Mouse (Mus musculus) G1E-ER4 (cell line): ENCODE results near the gene Ifitm10. TPM values are rescaled to one million over a fixed set of nuclear protein-coding genes. Genes with fewer than 3 reads are reported as not detected.

ENCODE experiments used
- GATA1 ChIP-seq: IDR thresholded peaks from one replicate; pipeline ENCODE4 v1.8.0; 2012; ENCODE audit warnings: low read length, inconsistent platforms
- polyA plus RNA-seq: library from polyadenylated mRNA; stranded (reverse); fragments of >175 nt; gene quantifications from 2 replicates; pipeline ENCODE4 v1.2.3, GENCODE M21; 2012

Ifitm10 gene
- polyA plus RNA-seq, 1 experiment: 0.06 TPM

- peak; percentile 73 for TF ChIP-seq GATA1
Observed at GRCm38 (mm10) chr7:142377233-142377925, 3.8 kb upstream of the Ifitm10 start.

DNA sequence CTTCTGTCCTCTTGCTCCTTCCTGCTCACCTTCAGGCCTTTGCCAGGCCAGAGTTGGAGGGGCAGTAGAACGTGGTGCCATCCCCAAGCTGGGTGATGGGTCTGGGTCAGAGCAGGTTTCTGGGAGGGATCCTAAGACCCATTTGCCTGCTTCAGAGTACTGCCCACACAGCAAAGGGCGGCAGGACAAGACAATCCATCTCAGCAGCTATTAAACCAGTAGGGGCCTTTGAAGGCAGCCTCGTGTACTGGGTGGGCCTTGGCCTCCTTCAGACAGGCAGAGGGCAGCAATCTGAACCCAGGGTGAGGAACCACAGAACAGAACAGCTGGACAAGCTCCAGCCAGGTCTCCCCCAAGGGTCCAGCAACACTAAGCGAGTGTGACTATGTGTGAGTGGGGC, 2.5 kb upstream of the Ifitm10 start:
- no peak for TF ChIP-seq GATA1

- no peak for TF ChIP-seq GATA1
Observed at GRCm38 (mm10) chr7:142375261-142375724, 1.7 kb upstream of the Ifitm10 start.

- TF ChIP-seq GATA1: no peak
Observed at GRCm38 (mm10) chr7:142374413-142375015, 961 bp upstream of the Ifitm10 start.

DNA sequence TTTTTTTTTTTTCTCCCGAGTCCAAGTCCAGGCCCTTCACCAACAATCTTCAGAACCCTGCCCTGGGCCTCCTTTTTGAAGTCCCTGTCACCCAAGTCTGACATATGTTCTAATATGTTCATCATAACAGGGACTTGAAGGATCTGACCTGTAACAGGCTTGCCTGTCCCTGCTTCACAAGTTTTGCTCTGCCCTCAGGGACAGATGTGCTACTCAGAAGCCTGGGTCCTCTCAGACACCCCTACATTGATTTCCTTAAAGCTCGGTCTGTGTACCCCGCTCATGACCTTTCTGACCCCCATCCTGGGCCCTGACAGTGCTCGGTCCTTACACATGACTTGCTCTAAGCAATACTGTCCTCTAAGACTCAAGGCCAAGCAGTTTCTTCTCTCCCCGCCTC, 514 bp downstream of the Ifitm10 start:
- no peak for TF ChIP-seq GATA1

GRCm38 (mm10) chr7:142371768-142372661, 1.5 kb downstream of the Ifitm10 start:
- no peak for TF ChIP-seq GATA1

GRCm38 (mm10) chr7:142371398-142371767, 2.2 kb downstream of the Ifitm10 start:
- no peak for TF ChIP-seq GATA1

DNA sequence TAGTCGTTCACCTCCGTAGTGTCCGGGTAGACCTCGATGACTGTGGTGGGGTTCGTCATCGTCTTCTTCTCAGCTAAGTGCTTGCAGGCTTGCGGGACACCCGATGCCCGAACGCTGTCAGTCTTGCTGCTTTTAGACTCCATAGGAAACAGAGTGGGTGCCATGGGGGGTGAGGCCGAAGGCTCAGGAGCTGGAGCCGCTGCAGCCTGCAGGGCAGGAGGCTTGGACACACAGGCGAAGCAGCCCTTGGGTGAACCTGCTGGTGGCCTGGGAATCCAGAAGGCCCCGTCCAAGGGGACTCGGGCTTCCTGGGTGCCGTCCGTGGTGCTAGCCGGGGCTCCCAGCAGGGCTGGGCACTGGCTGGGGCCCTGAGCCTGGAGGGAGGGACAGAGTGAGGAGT, 2.6 kb downstream of the Ifitm10 start:
- TF ChIP-seq GATA1: no peak

DNA sequence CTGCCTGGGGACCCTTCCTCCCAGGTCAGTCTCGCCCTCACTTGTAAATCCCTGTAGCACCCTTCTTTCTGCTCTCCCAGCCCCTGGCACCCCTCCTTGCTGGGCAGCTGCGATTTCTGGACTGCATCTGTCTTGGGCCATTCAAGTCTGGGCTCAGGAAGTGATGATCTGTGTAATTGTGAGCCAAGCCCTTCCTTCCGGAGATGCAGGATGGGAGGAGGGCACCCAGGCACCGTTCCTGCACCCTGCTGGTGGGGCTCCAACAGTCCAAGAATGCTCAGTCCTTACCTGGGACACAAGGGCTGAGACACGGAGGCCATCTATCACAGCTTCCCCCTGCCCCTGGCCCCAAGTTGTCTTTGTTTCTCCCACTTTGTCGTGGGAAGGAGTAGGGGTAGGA, 3.7 kb downstream of the Ifitm10 start:
- no peak for TF ChIP-seq GATA1

GRCm38 (mm10) chr7:142368856-142369255, 4.7 kb downstream of the Ifitm10 start:
- TF ChIP-seq GATA1: no peak

DNA sequence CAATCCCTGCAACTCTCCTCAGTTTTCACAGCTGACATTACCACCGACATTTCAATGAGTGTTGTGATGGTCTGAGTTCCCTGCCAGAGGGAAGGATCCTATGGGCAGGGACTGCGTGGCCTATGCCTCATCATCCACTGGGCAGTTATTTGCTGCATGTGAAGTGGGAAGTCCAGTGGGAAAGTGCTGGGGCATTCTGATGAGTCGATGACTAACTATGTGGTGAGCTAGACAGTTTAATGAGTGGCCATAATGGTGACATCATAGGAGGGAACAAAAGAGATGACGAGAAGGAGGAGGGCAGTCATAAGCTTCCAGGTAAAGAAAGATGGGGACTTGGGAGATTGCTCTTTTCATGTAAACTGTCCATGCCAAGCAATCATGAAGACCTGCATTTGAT, 10.4 kb downstream of the Ifitm10 start:
- TF ChIP-seq GATA1: no peak

DNA sequence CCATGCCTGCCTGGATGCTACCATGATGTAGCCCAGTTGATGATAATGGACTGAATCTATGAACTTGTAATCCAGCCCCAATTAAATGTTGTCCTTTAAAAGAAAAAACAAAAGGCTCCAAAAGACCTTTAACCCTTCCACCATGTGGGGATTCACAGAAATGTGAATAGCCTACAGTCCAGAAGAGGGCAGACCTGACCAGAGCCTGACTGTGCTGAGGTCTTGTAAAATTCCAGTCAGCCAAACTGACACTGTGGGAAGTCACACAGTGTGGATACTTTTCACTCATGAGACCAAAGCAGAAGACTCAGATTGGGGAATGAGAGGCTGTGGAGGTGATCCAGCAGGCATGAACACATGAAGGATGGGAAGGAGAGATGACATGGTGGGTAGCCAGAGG, 12.8 kb downstream of the Ifitm10 start:
- no peak for TF ChIP-seq GATA1

GRCm38 (mm10) chr7:142359129-142359528, 14.4 kb downstream of the Ifitm10 start:
- no peak for TF ChIP-seq GATA1

GRCm38 (mm10) chr7:142357566-142357965, 16.0 kb downstream of the Ifitm10 start:
- TF ChIP-seq GATA1: no peak

DNA sequence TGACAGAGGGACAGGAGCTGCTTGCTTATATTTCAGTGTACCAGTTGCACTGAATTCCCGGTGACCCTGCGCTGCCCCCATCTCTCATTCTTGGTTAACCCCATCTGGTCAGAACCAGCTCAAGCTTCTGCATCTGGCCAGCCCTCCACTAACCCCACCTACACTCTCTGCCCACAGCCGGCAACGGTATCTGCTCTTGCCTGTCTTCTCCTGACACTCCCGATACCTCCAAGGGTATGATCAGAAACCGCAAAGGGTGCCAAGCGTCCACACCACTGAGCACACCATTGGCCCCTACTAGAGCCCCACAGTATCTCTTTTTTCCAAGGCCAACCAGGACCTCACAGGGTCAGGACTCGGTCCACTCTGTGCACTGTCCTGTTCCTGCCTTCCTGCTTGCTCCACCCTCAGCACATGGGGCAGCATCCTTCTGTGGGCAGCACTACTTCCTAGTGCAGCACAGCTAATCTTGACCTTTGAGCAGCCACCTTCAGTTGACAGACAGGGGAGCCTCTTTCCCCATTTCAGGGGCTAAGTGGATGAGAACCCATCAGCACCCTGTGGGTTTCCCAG, 18.8 kb downstream of the Ifitm10 start:
- TF ChIP-seq GATA1: no peak

DNA sequence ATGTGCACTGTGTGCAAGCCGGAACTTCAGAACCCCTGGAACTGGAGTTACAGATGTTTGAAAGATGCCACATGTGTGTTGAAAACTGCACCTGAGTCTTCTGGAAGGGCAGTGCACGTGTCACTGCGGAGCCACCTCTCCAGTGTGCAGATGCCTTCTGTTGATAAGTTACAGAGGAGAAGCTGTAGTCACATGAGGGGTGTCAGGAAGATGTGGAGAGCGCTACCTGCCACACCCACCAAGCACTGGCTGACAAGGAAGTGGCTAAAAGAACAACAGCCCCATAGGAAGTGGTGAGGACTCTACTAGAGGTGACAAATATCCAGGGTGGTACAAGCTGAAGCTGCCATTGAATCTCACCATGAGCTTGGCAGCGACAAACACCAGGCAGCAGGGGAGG, 19.7 kb downstream of the Ifitm10 start:
- TF ChIP-seq GATA1: no peak
